ENCODE assay signal across 8 mouse cellular contexts in the genomic region with DNA sequence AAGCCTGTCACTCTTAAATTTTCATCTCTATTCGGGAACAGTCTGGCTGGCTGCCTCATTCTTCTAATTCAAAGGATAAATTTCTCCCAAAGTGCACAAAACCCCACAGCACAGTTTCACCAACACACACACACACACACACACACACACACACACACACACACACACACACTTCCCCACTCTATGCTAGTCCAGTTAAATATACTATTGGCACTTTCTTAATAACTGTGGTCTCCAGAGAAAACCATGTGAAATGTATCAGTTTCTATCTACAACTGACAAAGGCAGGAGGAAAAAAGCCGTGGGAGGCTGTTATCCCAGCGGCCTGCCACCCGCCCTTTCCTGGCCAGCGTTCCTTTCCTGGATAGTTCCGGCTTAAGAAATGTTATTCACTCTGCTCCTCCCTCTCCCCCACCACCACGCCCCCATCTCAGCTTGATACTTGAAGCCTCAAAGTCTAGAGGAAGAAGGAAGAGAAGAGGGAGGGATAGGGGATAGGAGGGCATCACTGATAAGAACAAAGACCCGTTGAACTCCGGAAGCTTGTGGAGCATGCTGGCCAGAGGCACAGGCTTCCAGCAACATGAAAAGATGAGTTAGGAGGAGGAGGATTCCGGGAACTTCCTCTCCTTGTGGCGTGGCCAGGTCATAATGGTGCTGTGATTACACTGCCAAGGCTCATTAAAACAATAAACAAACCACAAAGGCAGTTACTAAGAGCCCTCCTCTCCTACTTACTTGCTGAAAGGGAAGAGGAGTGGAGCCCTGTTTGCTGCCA.
A peak's percentile ranks its signal among the peaks of the same experiment; 100 is the strongest.
DNase-seq lines count a peak whose midpoint lies in the region; ATAC-seq lines count a peak whose summit lies in the region.

No protein-coding gene starts in this region.

- H3K36me3 ChIP-seq in forebrain, embryonic 14.5 days (ENCODE audit: control insufficient read depth, insufficient read depth, low read length): no peaks in the 10 kb centered on the region
- no peaks in the 10 kb centered on the region for H3K36me3 ChIP-seq in megakaryocyte, embryonic 14.5 days (replicated peaks; ENCODE audit: low read length)
- no peaks in the 10 kb centered on the region for H3K36me3 ChIP-seq in stomach, embryonic 16.5 days (ENCODE audit: control insufficient read depth, insufficient read depth, low read length)

- no peaks in the 10 kb centered on the region for H3K27me3 ChIP-seq in forebrain, embryonic 14.5 days (replicated peaks; ENCODE audit: control insufficient read depth, insufficient read depth, low read length)
- H3K27me3 ChIP-seq in megakaryocyte, embryonic 14.5 days (replicated peaks): peaks cover 2% of the 10 kb centered on the region
- no peaks in the 10 kb centered on the region for H3K27me3 ChIP-seq in stomach, embryonic 16.5 days (ENCODE audit: control insufficient read depth, insufficient read depth, low read length)

- DNase-seq in adrenal gland, postnatal 25 days: peak; percentile 43
- DNase-seq in forebrain, embryonic 14.5 days (ENCODE audit: low spot score): peak; percentile 63
- DNase-seq in heart, postnatal 4 days: peak; percentile 71
- peak; percentile 47 for DNase-seq in large intestine, adult 2 months (ENCODE audit: low read depth, low spot score)
- no peak for DNase-seq in layer of hippocampus, adult 18-20 months (ENCODE audit: low spot score in 2 of 2)
- no peak for DNase-seq in cerebellum, adult 9-10 months

- WGBS in forebrain, embryonic 14.5 days: under 1% methylated on average over 11 of the region's 11 CpGs
- 5% methylated on average over 11 of the region's 11 CpGs for WGBS in large intestine, adult 2 months
- WGBS in stomach, embryonic 16.5 days: 5% methylated on average over 11 of the region's 11 CpGs

- no peak overlapping the region for H3K27ac ChIP-seq in forebrain, embryonic 14.5 days (ENCODE audit: low read depth, low read length)
- peak overlapping the region; percentile 42; the same call in 1 of the 2 replicates for H3K27ac ChIP-seq in stomach, embryonic 16.5 days (ENCODE audit: low read length)

- H3K9ac ChIP-seq in forebrain, embryonic 14.5 days (ENCODE audit: low read length): peak overlapping the region; percentile 33; the same call in 1 of the 2 replicates
- no peak overlapping the region for H3K9ac ChIP-seq in stomach, embryonic 16.5 days (ENCODE audit: low read length)

- peak; percentile 69 for ATAC-seq in forebrain, embryonic 14.5 days
- ATAC-seq in stomach, embryonic 16.5 days (ENCODE audit: insufficient read depth, low FRiP score): peak; percentile 80; the same call in 1 of the 2 replicates

- H3K4me1 ChIP-seq in forebrain, embryonic 14.5 days (ENCODE audit: control insufficient read depth, insufficient read depth, low read length): peaks cover 3% of the 10 kb centered on the region; the same call in 1 of the 2 replicates
- H3K4me1 ChIP-seq in megakaryocyte, embryonic 14.5 days: peaks cover 10% of the 10 kb centered on the region
- H3K4me1 ChIP-seq in stomach, embryonic 16.5 days (ENCODE audit: control insufficient read depth, insufficient read depth, low read length): no peaks in the 10 kb centered on the region; the same call in 1 of the 2 replicates

- no peak overlapping the region for H3K4me3 ChIP-seq in forebrain, embryonic 14.5 days (ENCODE audit: low read depth, low read length)
- H3K4me3 ChIP-seq in megakaryocyte, embryonic 14.5 days (replicated peaks): peak overlapping the region; percentile 73
- peak overlapping the region; percentile 25 for H3K4me3 ChIP-seq in stomach, embryonic 16.5 days (replicated peaks; ENCODE audit: low read length)

- no peaks in the 10 kb centered on the region for H3K9me3 ChIP-seq in forebrain, embryonic 14.5 days (replicated peaks; ENCODE audit: control insufficient read depth, low read length)
- no peaks in the 10 kb centered on the region for H3K9me3 ChIP-seq in megakaryocyte, embryonic 14.5 days
- H3K9me3 ChIP-seq in stomach, embryonic 16.5 days (replicated peaks; ENCODE audit: control insufficient read depth, low read length): no peaks in the 10 kb centered on the region

- peak overlapping the region; percentile 32 for H3K4me2 ChIP-seq in forebrain, embryonic 14.5 days (ENCODE audit: low read length)
- H3K4me2 ChIP-seq in stomach, embryonic 16.5 days (ENCODE audit: low read depth, low read length): peak overlapping the region; percentile 50

Comparison
In these comparisons a context has a peak if more than half of its experiments do, and no peak if none do; other contexts are left out.
1. DNase-seq: peak in adrenal gland, postnatal 25 days (single experiment), forebrain, embryonic 14.5 days (single experiment), heart, postnatal 4 days (single experiment) and large intestine, adult 2 months (single experiment); none in layer of hippocampus, adult 18-20 months (0 of 2) and cerebellum, adult 9-10 months (single experiment).